ENCODE assay signal across 8 mouse cellular contexts in genomic region chr1:170900799-170901467, GRCm38 (mm10). TPM values are rescaled to one million over a fixed set of nuclear protein-coding genes. Genes with fewer than 3 reads are reported as not detected.
DNase-seq lines count a peak whose midpoint lies in the region; ATAC-seq and TF ChIP-seq lines count a peak whose summit lies in the region.

No protein-coding gene starts in this region.

- H3K27me3 ChIP-seq in forebrain, embryonic 16.5 days (replicated peaks; ENCODE audit: control insufficient read depth, insufficient read depth, low read length) = peaks cover 6% of the 10 kb centered on the region
- 0 out of 2 replicates have a peak, but pooled peaks cover 2% of the 10 kb centered on the region for H3K27me3 ChIP-seq in intestine, embryonic 16.5 days (replicated peaks; ENCODE audit: control insufficient read depth, insufficient read depth, low read length)
- H3K27me3 ChIP-seq in liver, embryonic 12.5 days (replicated peaks) = peaks cover 45% of the 10 kb centered on the region

- peak; percentile 70 for TF ChIP-seq CTCF in left cerebral cortex, adult 2 months (IDR thresholded peaks at IDR 0.05)

- no peaks in the 10 kb centered on the region for H3K4me1 ChIP-seq in forebrain, embryonic 16.5 days (replicated peaks; ENCODE audit: control insufficient read depth, insufficient read depth, low read length)
- H3K4me1 ChIP-seq in intestine, embryonic 16.5 days (ENCODE audit: control insufficient read depth, insufficient read depth, low read length) = peaks cover 3% of the 10 kb centered on the region; the same call in 1 of the 2 replicates
- H3K4me1 ChIP-seq in liver, embryonic 12.5 days = peaks cover 4% of the 10 kb centered on the region

- no peak overlapping the region for H3K4me3 ChIP-seq in left cerebral cortex, adult 2 months
- H3K4me3 ChIP-seq in forebrain, embryonic 16.5 days (replicated peaks; ENCODE audit: low read length) = no peak overlapping the region
- no peak overlapping the region for H3K4me3 ChIP-seq in intestine, embryonic 16.5 days (ENCODE audit: low read length)
- H3K4me3 ChIP-seq in liver, embryonic 12.5 days = peak overlapping the region; percentile 21

- 0 out of 2 replicates have a peak overlapping the region, but pooled peaks have one; percentile 19 for H3K4me2 ChIP-seq in forebrain, embryonic 16.5 days (ENCODE audit: low read length)
- peak overlapping the region; percentile 20; the same call in 1 of the 2 replicates for H3K4me2 ChIP-seq in intestine, embryonic 16.5 days (ENCODE audit: low read depth, low read length)
- peak overlapping the region; percentile 57 for H3K4me2 ChIP-seq in liver, embryonic 12.5 days

- WGBS in forebrain, embryonic 16.5 days = 41% methylated on average over 10 of the region's 10 CpGs
- 39% methylated on average over 10 of the region's 10 CpGs for WGBS in intestine, embryonic 16.5 days
- WGBS in liver, embryonic 12.5 days (ENCODE audit: insufficient replicate concordance) = 22% methylated on average over 10 of the region's 10 CpGs

- H3K9ac ChIP-seq in forebrain, embryonic 16.5 days (replicated peaks; ENCODE audit: low read depth, low read length) = no peak overlapping the region
- H3K9ac ChIP-seq in intestine, embryonic 16.5 days (ENCODE audit: low read depth, low read length) = 0 out of 2 replicates have a peak overlapping the region, but pooled peaks have one; percentile 11
- H3K9ac ChIP-seq in liver, embryonic 12.5 days = no peak overlapping the region; the same call in 1 of the 2 replicates

- no peak overlapping the region for H3K27ac ChIP-seq in left cerebral cortex, adult 2 months
- no peak overlapping the region for H3K27ac ChIP-seq in forebrain, embryonic 16.5 days (ENCODE audit: low read length)
- H3K27ac ChIP-seq in intestine, embryonic 16.5 days (ENCODE audit: low read length) = no peak overlapping the region
- no peak overlapping the region for H3K27ac ChIP-seq in liver, embryonic 12.5 days

- peak; percentile 47 for ATAC-seq in forebrain, embryonic 16.5 days
- ATAC-seq in intestine, embryonic 16.5 days = 0 out of 2 replicates have a peak, but pooled peaks have one; percentile 16
- peak; percentile 41; the same call in 1 of the 2 replicates for ATAC-seq in liver, embryonic 12.5 days

- no peaks in the 10 kb centered on the region for H3K36me3 ChIP-seq in forebrain, embryonic 16.5 days (ENCODE audit: control insufficient read depth, insufficient read depth)
- no peaks in the 10 kb centered on the region for H3K36me3 ChIP-seq in intestine, embryonic 16.5 days (ENCODE audit: control insufficient read depth, insufficient read depth, low read length)
- H3K36me3 ChIP-seq in liver, embryonic 12.5 days = no peaks in the 10 kb centered on the region

- no peaks in the 10 kb centered on the region for H3K9me3 ChIP-seq in forebrain, embryonic 16.5 days (ENCODE audit: control insufficient read depth, low read length)
- no peaks in the 10 kb centered on the region for H3K9me3 ChIP-seq in intestine, embryonic 16.5 days (ENCODE audit: control insufficient read depth, low read length)
- H3K9me3 ChIP-seq in liver, embryonic 12.5 days (replicated peaks) = no peaks in the 10 kb centered on the region

- DNase-seq in left cerebral cortex, adult 2 months (ENCODE audit: extremely low spot score in 1 of 2, low spot score in 2 of 2) = peak; percentile 44 to 47
- no peak for DNase-seq in left cerebral cortex, adult 11 months (ENCODE audit: low spot score)
- peak; percentile 66 for DNase-seq in adrenal gland, postnatal 14 days
- DNase-seq in neural tube, embryonic 10.5 days (ENCODE audit: extremely low spot score, low spot score) = peak; percentile 30
- no peak for DNase-seq in ovary, postnatal 10 days (ENCODE audit: low spot score)

- intact Hi-C loops in left cerebral cortex, adult 2 months (cut with DNase I) = loop anchor here (1.0 kb wide), 1 partner anchor 91 kb away; no protein-coding TSS in a partner anchor

RNA-seq across cellular contexts. Expression of gene Fcrlb, which starts 11.8 kb away (rescaled TPM):
- under 1 TPM; 0.97 to 0.98 TPM for total RNA-seq in left cerebral cortex, adult 2 months (2021)
- not detected in 2 replicates for total RNA-seq in adrenal gland, postnatal 14 days (2021)
- 0.22 TPM in 1 of 2 replicates, not detected in the other for polyA plus RNA-seq in forebrain, embryonic 16.5 days (2015; fragmentation: Nextera tagmentation; extraction: Ambion mirVana)
- 0.27 TPM in 1 of 2 replicates, not detected in the other for polyA plus RNA-seq in intestine, embryonic 16.5 days (2015; fragmentation: Nextera tagmentation; extraction: Ambion mirVana)
- polyA plus RNA-seq in liver, embryonic 12.5 days (2016; fragmentation: Nextera tagmentation; extraction: Ambion mirVana) = 0.10 and 0.13 TPM in 2 replicates

RNA-seq across cellular contexts. Expression of gene Dusp12, which starts 15.6 kb away (rescaled TPM):
- 10 to 100 TPM; 14.3 to 15.5 TPM for total RNA-seq in left cerebral cortex, adult 2 months (2021)
- total RNA-seq in adrenal gland, postnatal 14 days (2021) = 11.9 and 17.5 TPM in 2 replicates
- polyA plus RNA-seq in forebrain, embryonic 16.5 days (2015; fragmentation: Nextera tagmentation; extraction: Ambion mirVana) = 32.6 and 39.2 TPM in 2 replicates
- polyA plus RNA-seq in intestine, embryonic 16.5 days (2015; fragmentation: Nextera tagmentation; extraction: Ambion mirVana) = 84.6 and 89.8 TPM in 2 replicates
- 25.7 and 27.3 TPM in 2 replicates for polyA plus RNA-seq in liver, embryonic 12.5 days (2016; fragmentation: Nextera tagmentation; extraction: Ambion mirVana)

RNA-seq across cellular contexts. Expression of gene Gm26620, which starts 16.1 kb away (rescaled TPM):
- under 1 TPM; 0.45 to 0.58 TPM for total RNA-seq in left cerebral cortex, adult 2 months (2021)
- total RNA-seq in adrenal gland, postnatal 14 days (2021) = 0.44 and 0.64 TPM in 2 replicates
- 0.58 and 1.1 TPM in 2 replicates for polyA plus RNA-seq in forebrain, embryonic 16.5 days (2015; fragmentation: Nextera tagmentation; extraction: Ambion mirVana)
- polyA plus RNA-seq in intestine, embryonic 16.5 days (2015; fragmentation: Nextera tagmentation; extraction: Ambion mirVana) = 2.1 and 2.4 TPM in 2 replicates
- 0.46 and 0.50 TPM in 2 replicates for polyA plus RNA-seq in liver, embryonic 12.5 days (2016; fragmentation: Nextera tagmentation; extraction: Ambion mirVana)

RNA-seq across cellular contexts. Expression of gene Fcrla, which starts 26.4 kb away (rescaled TPM):
- total RNA-seq in left cerebral cortex, adult 2 months (2021) = not detected
- total RNA-seq in adrenal gland, postnatal 14 days (2021) = 2.0 and 7.7 TPM in 2 replicates
- polyA plus RNA-seq in forebrain, embryonic 16.5 days (2015; fragmentation: Nextera tagmentation; extraction: Ambion mirVana) = not detected in 2 replicates
- polyA plus RNA-seq in intestine, embryonic 16.5 days (2015; fragmentation: Nextera tagmentation; extraction: Ambion mirVana) = 0.10 TPM in 1 of 2 replicates, not detected in the other
- polyA plus RNA-seq in liver, embryonic 12.5 days (2016; fragmentation: Nextera tagmentation; extraction: Ambion mirVana) = 0.21 and 0.23 TPM in 2 replicates

RNA-seq across cellular contexts. Expression of gene Atf6, which starts 33.4 kb away (rescaled TPM):
- total RNA-seq in left cerebral cortex, adult 2 months (2021) = 10 to 100 TPM; 52.7 to 59.5 TPM
- total RNA-seq in adrenal gland, postnatal 14 days (2021) = 31.5 and 33.0 TPM in 2 replicates
- 7.7 and 8.1 TPM in 2 replicates for polyA plus RNA-seq in forebrain, embryonic 16.5 days (2015; fragmentation: Nextera tagmentation; extraction: Ambion mirVana)
- polyA plus RNA-seq in intestine, embryonic 16.5 days (2015; fragmentation: Nextera tagmentation; extraction: Ambion mirVana) = 8.0 and 8.4 TPM in 2 replicates
- 9.6 and 10.6 TPM in 2 replicates for polyA plus RNA-seq in liver, embryonic 12.5 days (2016; fragmentation: Nextera tagmentation; extraction: Ambion mirVana)

Comparison
In these comparisons a context has a peak if more than half of its experiments do, and no peak if none do; other contexts are left out.
1. DNase-seq: peak in left cerebral cortex, adult 2 months (2 of 2), adrenal gland, postnatal 14 days (single experiment) and neural tube, embryonic 10.5 days (single experiment); none in left cerebral cortex, adult 11 months (single experiment) and ovary, postnatal 10 days (single experiment).
2. Peak in every context shown above with its lines, with median percentiles within 50 percentile points of each other: ATAC-seq and H3K4me2 ChIP-seq.